Mouse (Mus musculus): ENCODE data around the gene Xpo1. TPM values are rescaled to one million over a fixed set of nuclear protein-coding genes. Genes with fewer than 3 reads are reported as not detected.

The Xpo1 gene
- polyA plus RNA-seq, 1 experiment from 2014 or later = 187 TPM

DNA sequence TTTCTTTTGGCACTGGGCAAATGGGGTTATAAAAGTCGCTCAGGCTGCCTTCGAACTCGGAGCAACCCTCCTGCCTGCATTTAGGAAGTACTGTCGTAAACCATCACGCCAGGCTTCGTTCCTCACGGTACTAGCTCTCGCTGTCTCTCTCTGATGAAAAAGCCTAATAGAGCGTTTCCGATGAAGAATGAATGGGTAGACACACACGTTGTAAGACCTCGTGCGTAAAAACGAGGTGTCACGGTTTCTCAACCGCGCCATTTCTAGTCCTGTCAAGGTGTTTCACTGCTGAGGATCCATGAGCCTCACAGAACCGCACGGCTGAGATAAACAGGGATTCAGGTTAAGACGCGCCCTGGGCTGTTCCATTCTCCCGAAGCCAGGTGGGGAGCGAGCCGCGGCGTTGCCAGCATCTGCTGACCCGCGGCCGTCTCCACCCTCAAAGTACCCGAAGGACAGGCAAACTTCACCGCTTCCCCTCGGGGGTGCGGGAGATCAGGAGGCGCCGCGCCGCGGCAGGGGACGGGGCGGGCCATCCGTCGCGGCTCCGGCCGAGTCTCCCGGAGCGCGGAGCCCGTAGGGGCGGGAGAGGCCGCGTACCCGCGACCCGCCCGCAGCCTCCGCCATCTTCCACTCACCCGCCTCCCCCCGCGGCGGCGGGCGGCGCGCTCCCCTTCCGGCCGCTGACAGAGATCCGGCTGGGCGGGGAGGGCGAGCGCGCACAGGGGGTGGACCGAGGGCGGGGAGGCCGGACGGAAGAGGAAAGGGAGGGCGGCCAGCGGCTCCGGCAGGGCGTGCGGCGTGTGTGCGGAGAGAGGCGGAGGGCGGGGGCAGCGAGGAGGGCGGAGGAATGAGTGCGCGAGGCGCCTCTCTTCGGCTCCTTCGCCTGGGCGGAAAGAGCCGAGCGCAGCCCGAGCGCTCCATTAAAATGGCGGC is 50.1 kb downstream of the Xpo1 start:
- ATAC-seq (replicated peaks; ENCODE audit: low FRiP score) (peak; percentile 95), DNase-seq (ENCODE audit: low spot score) (peak; percentile 99)
- peak overlapping the region; percentile 92 for H3K9ac ChIP-seq (ENCODE audit: low read length)
- under 1% methylated on average over 85 of the region's 98 CpGs for WGBS
- no peaks in the 10 kb centered on the region for H3K36me3 ChIP-seq (ENCODE audit: control insufficient read depth, insufficient read depth, low read length)
- H3K4me1 ChIP-seq (replicated peaks; ENCODE audit: control insufficient read depth, insufficient read depth, low read length) = no peaks in the 10 kb centered on the region; the same call in 1 of the 2 replicates
- H3K4me3 ChIP-seq (ENCODE audit: low read depth, low read length) = peak overlapping the region; percentile 93
- peak overlapping the region; percentile 98 for H3K27ac ChIP-seq (ENCODE audit: low read depth, low read length)
- peak overlapping the region; percentile 59 for H3K4me2 ChIP-seq (ENCODE audit: low read depth, low read length, severe bottlenecking)
- H3K27me3 ChIP-seq (ENCODE audit: control insufficient read depth, insufficient read depth, low read length) = no peaks in the 10 kb centered on the region
- H3K9me3 ChIP-seq (ENCODE audit: control insufficient read depth, low read length) = no peaks in the 10 kb centered on the region

DNA sequence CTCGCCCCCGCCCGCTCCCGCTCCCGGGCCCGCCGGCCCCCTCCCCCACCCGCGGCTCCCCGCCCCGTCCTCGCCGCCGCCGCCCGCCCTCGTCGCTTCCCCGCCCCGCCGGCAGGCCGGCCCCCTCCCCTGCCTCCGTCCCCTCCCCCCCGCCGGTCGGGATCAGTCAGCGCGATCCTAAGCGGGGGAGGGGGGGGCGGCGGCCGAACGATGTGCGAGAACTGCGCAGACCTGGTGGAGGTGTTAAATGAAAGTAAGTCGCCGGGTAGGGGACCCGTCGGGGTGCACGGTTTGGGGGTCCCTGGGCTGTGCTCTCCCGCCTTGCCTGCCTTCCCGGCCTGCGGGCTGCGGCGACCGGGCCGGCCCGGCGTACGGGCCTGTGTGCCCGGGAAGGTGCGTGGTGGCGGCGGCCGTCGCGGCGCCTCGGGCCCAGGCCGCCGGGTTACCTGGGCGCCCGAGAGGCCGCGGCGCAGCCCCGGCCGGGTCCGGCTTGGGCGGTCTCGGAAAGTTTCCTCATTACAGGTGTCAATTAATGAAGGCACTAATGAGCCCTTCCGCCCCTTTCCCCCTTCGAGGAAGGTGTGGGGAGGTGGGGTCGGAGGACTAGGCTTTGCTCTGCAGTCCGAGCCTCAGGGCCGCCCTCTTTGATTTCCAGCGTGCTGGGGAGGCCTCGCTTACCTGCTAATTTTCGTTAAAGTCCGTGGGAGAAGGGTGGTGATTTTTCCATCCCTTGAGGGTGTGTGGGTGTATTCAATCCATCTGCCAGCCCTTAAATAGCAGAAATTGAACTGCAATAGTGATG is 51.1 kb downstream of the Xpo1 start, which contains the start of gene Usp34:
Gene Usp34 (plus strand): TSS at position 132 of the 802 bp plus-strand sequence.
- Histone ChIP-seq H3K27ac (ENCODE audit: low read depth, low read length) (peak within 1 kb of the TSS; percentile 98), H3K9me3 (ENCODE audit: control insufficient read depth, low read length) (no peaks in the 10 kb centered on the region), H3K4me3 (ENCODE audit: low read depth, low read length) (peak within 1 kb of the TSS; percentile 93), H3K36me3 (ENCODE audit: control insufficient read depth, insufficient read depth, low read length) (no peaks in the 10 kb centered on the region), H3K9ac (ENCODE audit: low read length) (peak within 1 kb of the TSS; percentile 92), H3K27me3 (ENCODE audit: control insufficient read depth, insufficient read depth, low read length) (no peaks in the 10 kb centered on the region), H3K4me2 (ENCODE audit: low read depth, low read length, severe bottlenecking) (peak within 1 kb of the TSS; percentile 67), H3K4me1 (replicated peaks; ENCODE audit: control insufficient read depth, insufficient read depth, low read length) (no peaks in the 10 kb centered on the region; the same call in 1 of the 2 replicates)
- ATAC-seq (replicated peaks; ENCODE audit: low FRiP score) (peak; percentile 61), DNase-seq (ENCODE audit: low spot score) (no peak)
- WGBS = under 1% methylated on average over 39 of the region's 80 CpGs

DNA sequence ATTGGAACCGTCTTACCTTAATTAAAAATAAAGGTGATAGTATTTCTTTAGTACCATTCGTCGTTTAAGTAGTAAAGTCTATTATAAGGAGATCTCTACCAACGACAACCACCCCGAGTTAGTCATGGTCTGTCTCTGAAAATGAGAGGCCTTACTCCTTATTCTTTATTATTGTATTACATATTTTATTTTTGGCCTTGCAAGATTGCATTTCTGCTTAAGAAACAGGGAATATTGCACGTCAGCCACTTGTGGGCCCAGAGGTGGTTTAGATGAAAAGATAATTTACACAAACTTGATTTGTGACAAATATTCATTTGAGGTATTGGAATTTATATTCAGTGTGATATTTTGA is 51.7 kb downstream of the Xpo1 start:
- Histone ChIP-seq H3K4me2 (ENCODE audit: low read depth, low read length, severe bottlenecking) (peak overlapping the region; percentile 67), H3K27ac (ENCODE audit: low read depth, low read length) (peak overlapping the region; percentile 98; the same call in 1 of the 2 replicates)

DNA sequence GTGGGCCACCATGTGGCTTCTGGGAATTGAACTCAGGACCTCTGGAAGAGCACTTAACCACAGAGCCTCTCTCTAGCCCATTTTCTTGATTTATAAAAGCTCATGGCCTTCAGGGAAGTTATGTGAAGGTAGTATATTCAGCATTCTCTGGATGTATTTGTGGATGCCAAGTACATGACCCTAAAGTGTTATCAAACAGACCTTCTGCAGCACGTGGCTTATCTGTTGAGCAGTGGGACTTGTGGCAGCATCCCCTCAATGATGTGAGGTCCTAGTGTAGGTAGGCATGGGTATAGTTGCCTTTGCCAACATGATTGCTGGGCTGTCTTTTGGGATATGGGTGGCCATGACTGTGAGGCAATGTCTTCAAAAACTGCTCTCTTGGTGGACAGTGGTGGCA is 57.7 kb downstream of the Xpo1 start:
- no peak overlapping the region for H3K4me2 ChIP-seq (ENCODE audit: low read depth, low read length, severe bottlenecking)
- H3K4me1 ChIP-seq (replicated peaks; ENCODE audit: control insufficient read depth, insufficient read depth, low read length) = no peaks in the 10 kb centered on the region; the same call in 1 of the 2 replicates
- WGBS = 94% methylated on average over 1 of the region's 1 CpGs
- H3K4me3 ChIP-seq (ENCODE audit: low read depth, low read length) = no peak overlapping the region
- no peak for DNase-seq (ENCODE audit: low spot score)
- no peak overlapping the region for H3K9ac ChIP-seq (ENCODE audit: low read length)
- no peak for ATAC-seq (replicated peaks; ENCODE audit: low FRiP score)
- H3K27ac ChIP-seq (ENCODE audit: low read depth, low read length) = no peak overlapping the region
- no peaks in the 10 kb centered on the region for H3K27me3 ChIP-seq (ENCODE audit: control insufficient read depth, insufficient read depth, low read length)
- H3K9me3 ChIP-seq (ENCODE audit: control insufficient read depth, low read length) = no peaks in the 10 kb centered on the region
- no peaks in the 10 kb centered on the region for H3K36me3 ChIP-seq (ENCODE audit: control insufficient read depth, insufficient read depth, low read length)

More for the DNA sequence above, 51.7 kb downstream of the Xpo1 start:
- DNase-seq (ENCODE audit: low spot score) (no peak), ATAC-seq (replicated peaks; ENCODE audit: low FRiP score) (no peak)
- H3K9me3 ChIP-seq (ENCODE audit: control insufficient read depth, low read length) = no peaks in the 10 kb centered on the region
- H3K36me3 ChIP-seq (ENCODE audit: control insufficient read depth, insufficient read depth, low read length) = no peaks in the 10 kb centered on the region
- no peaks in the 10 kb centered on the region; the same call in 1 of the 2 replicates for H3K4me1 ChIP-seq (replicated peaks; ENCODE audit: control insufficient read depth, insufficient read depth, low read length)
- WGBS = 5% methylated on average over 6 of the region's 6 CpGs
- peak overlapping the region; percentile 92 for H3K9ac ChIP-seq (ENCODE audit: low read length)
- no peaks in the 10 kb centered on the region for H3K27me3 ChIP-seq (ENCODE audit: control insufficient read depth, insufficient read depth, low read length)
- H3K4me3 ChIP-seq (ENCODE audit: low read depth, low read length) = peak overlapping the region; percentile 93

DNA sequence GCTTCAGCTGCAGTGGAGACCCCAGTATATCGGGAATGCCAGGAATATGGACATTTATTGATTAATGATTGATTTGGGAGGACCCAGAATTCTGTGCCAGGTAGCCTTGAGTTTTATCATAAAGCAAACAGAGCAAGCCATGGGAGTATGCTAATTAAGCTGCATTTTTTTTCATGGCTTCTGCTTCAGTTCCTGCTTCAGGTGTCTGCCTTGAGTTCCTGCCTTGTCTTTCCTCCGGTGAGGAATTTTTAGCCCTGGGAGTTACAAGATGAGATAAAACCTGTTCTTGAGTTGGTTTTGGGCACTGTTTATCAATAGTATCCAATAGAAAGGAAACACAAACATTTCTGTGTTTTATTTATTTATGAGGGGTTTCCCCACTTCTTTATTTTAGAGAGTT is 73.6 kb downstream of the Xpo1 start:
- ATAC-seq (replicated peaks; ENCODE audit: low FRiP score) = no peak
- WGBS = 95% methylated on average over 2 of the region's 2 CpGs
- no peak overlapping the region for H3K9ac ChIP-seq (ENCODE audit: low read length)
- H3K9me3 ChIP-seq (ENCODE audit: control insufficient read depth, low read length) = no peaks in the 10 kb centered on the region
- no peak overlapping the region for H3K4me2 ChIP-seq (ENCODE audit: low read depth, low read length, severe bottlenecking)
- H3K27ac ChIP-seq (ENCODE audit: low read depth, low read length) = no peak overlapping the region
- no peaks in the 10 kb centered on the region for H3K27me3 ChIP-seq (ENCODE audit: control insufficient read depth, insufficient read depth, low read length)
- H3K36me3 ChIP-seq (ENCODE audit: control insufficient read depth, insufficient read depth, low read length) = no peaks in the 10 kb centered on the region
- no peaks in the 10 kb centered on the region for H3K4me1 ChIP-seq (replicated peaks; ENCODE audit: control insufficient read depth, insufficient read depth, low read length)
- H3K4me3 ChIP-seq (ENCODE audit: low read depth, low read length) = no peak overlapping the region
- DNase-seq (ENCODE audit: low spot score) = no peak

DNA sequence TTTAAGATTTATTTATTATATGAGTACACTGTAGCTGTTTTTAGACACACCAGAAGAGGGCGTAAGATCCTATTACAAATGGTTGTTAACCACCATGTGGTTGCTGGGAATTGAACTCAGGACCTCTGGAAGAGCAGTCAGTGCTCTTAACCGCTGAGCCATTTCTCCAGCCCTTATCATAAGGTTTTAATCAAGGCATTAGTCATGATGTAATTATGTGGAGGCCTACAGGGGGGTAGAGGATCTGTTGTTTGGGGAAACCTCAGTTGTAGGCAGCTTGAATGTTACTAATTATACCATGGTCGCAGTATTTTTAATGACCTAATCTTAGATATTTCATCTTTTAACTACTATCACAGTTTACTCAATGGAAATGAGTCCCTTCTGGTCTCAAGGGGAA is 76.3 kb downstream of the Xpo1 start:
- no peaks in the 10 kb centered on the region for H3K4me1 ChIP-seq (replicated peaks; ENCODE audit: control insufficient read depth, insufficient read depth, low read length)

DNA sequence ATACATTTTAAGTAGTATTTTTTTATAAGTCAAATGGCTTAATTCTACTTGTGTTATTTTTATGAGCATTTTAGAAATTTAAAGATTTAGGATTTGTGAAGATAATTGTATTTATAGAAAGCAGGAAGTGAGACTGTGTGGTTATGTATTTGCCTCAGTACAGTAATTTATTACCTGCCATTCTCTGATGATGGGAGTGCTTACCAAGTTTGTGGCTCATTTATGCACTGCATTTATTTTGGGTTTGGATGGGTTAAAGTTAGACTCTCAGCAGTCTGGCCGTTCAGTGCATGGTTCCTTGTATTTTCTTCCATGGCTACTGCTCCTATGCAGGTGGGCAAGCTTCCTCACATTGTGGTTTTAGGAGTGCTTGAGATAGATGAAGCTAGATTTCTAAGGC is 79.3 kb downstream of the Xpo1 start:
- no peak for DNase-seq (ENCODE audit: low spot score)
- no peaks in the 10 kb centered on the region for H3K36me3 ChIP-seq (ENCODE audit: control insufficient read depth, insufficient read depth, low read length)
- H3K4me3 ChIP-seq (ENCODE audit: low read depth, low read length) = no peak overlapping the region

More for the DNA sequence above, 76.3 kb downstream of the Xpo1 start:
- WGBS = 81% methylated on average over 3 of the region's 3 CpGs
- no peaks in the 10 kb centered on the region for H3K36me3 ChIP-seq (ENCODE audit: control insufficient read depth, insufficient read depth, low read length)
- ATAC-seq (replicated peaks; ENCODE audit: low FRiP score) (no peak), DNase-seq (ENCODE audit: low spot score) (no peak)
- H3K27ac ChIP-seq (ENCODE audit: low read depth, low read length) = no peak overlapping the region
- no peak overlapping the region for H3K4me3 ChIP-seq (ENCODE audit: low read depth, low read length)
- H3K9ac ChIP-seq (ENCODE audit: low read length) = no peak overlapping the region
- no peaks in the 10 kb centered on the region for H3K27me3 ChIP-seq (ENCODE audit: control insufficient read depth, insufficient read depth, low read length)
- H3K4me2 ChIP-seq (ENCODE audit: low read depth, low read length, severe bottlenecking) = no peak overlapping the region
- H3K9me3 ChIP-seq (ENCODE audit: control insufficient read depth, low read length) = no peaks in the 10 kb centered on the region

More for the DNA sequence above, 79.3 kb downstream of the Xpo1 start:
- H3K4me2 ChIP-seq (ENCODE audit: low read depth, low read length, severe bottlenecking) = no peak overlapping the region
- no peak overlapping the region for H3K27ac ChIP-seq (ENCODE audit: low read depth, low read length)
- WGBS = 81% methylated on average over 1 of the region's 1 CpGs
- H3K27me3 ChIP-seq (ENCODE audit: control insufficient read depth, insufficient read depth, low read length) = no peaks in the 10 kb centered on the region
- H3K9ac ChIP-seq (ENCODE audit: low read length) = no peak overlapping the region
- ATAC-seq (replicated peaks; ENCODE audit: low FRiP score) = no peak
- H3K4me1 ChIP-seq (replicated peaks; ENCODE audit: control insufficient read depth, insufficient read depth, low read length) = no peaks in the 10 kb centered on the region
- no peaks in the 10 kb centered on the region for H3K9me3 ChIP-seq (ENCODE audit: control insufficient read depth, low read length)

All from forebrain, embryonic 11.5 days (tissue).